Mouse (Mus musculus) liver, embryonic 14.5 days (tissue): ENCODE results near the gene Gpn1. TPM values are rescaled to one million over a fixed set of nuclear protein-coding genes. Genes with fewer than 3 reads are reported as not detected.
A peak's percentile ranks its signal among the peaks of the same experiment; 100 is the strongest.

Experiments used
- ATAC-seq: fragments of 200-750 bp; cut with Nextera tagmentation; 2 replicates; pipeline ENCODE4 v1.8.0; 2017; ENCODE audit warnings: moderate number of reproducible peaks, mild to moderate bottlenecking, moderate library complexity; ENCODE audit not compliant: insufficient read depth
- DNase-seq, 3 experiments: peaks; one replicate each; pipeline ENCODE4 v3.0.0-alpha.2; 2012 to 2013; ENCODE audit warnings: low read depth in 3 of 3, low spot score in 3 of 3
- H3K27ac ChIP-seq: fragments of 300-500 bp; sonication (generic); 2 replicates; pipeline ENCODE4 v1.5.1; 2014; ENCODE audit warnings: moderate library complexity, mild to moderate bottlenecking, control low read depth, inconsistent platforms
- H3K27me3 ChIP-seq: fragments of 300-500 bp; sonication (generic); 2 replicates; pipeline ENCODE4 v1.6.1; 2014; ENCODE audit warnings: mild to moderate bottlenecking, low read length, moderate library complexity; ENCODE audit not compliant: control insufficient read depth, insufficient read depth
- H3K36me3 ChIP-seq: fragments of 300-500 bp; sonication (generic); replicated peaks from 2 replicates; pipeline ENCODE4 v1.6.1; 2014; ENCODE audit warnings: low read depth; ENCODE audit not compliant: control insufficient read depth, insufficient read depth
- H3K4me1 ChIP-seq, 2 experiments: fragments of 200-500 bp in 1 of 2; fragments of 300-500 bp in 1 of 2; sonication (generic) in 1 of 2; replicated peaks; 2 replicates each; pipeline ENCODE4 v1.6.1; 2012 to 2014; ENCODE audit warnings: antibody characterized with exemption in 1 of 2, inconsistent platforms in 1 of 2, low read length in 1 of 2; ENCODE audit not compliant: control insufficient read depth in 2 of 2, insufficient read depth in 2 of 2
- H3K4me2 ChIP-seq: fragments of 300-500 bp; sonication (generic); 2 replicates; pipeline ENCODE4 v1.6.1; 2014; ENCODE audit warnings: low read depth, mild to moderate bottlenecking, control low read depth, moderate library complexity
- H3K4me3 ChIP-seq, 2 experiments: fragments of 200-500 bp in 1 of 2; fragments of 300-500 bp in 1 of 2; sonication (generic) in 1 of 2; 2 replicates each; pipeline ENCODE4 v1.5.1; 2012 to 2014; ENCODE audit warnings: low read depth in 2 of 2, low read length in 2 of 2, mild to moderate bottlenecking in 2 of 2, control low read depth in 1 of 2, inconsistent platforms in 1 of 2, moderate library complexity in 1 of 2; ENCODE audit not compliant: insufficient read depth in 1 of 2
- H3K9ac ChIP-seq: fragments of 300-500 bp; sonication (generic); replicated peaks from 2 replicates; pipeline ENCODE4 v1.6.1; 2014; ENCODE audit warnings: mild to moderate bottlenecking, control low read depth, moderate library complexity
- H3K9me3 ChIP-seq: fragments of 300-500 bp; sonication (generic); 2 replicates; pipeline ENCODE4 v1.6.1; 2016; ENCODE audit warnings: low read length, mixed read lengths; ENCODE audit not compliant: control insufficient read depth
- CTCF ChIP-seq: IDR thresholded peaks from 2 replicates; pipeline ENCODE4 v1.5.1; 2016; ENCODE audit warnings: antibody characterized with exemption, low read depth, control low read depth
- EP300 ChIP-seq: IDR thresholded peaks from 2 replicates; pipeline ENCODE4 v1.6.1; 2016; ENCODE audit warnings: antibody characterized with exemption, low read depth
- WGBS: fragments of 180-500 bp; shearing (Covaris S2); extraction: QIAGEN DNeasy Blood & Tissue Kit; methylation state at CpG from one replicate; pipeline ENCODE4 v1.1.7; 2014; ENCODE audit not compliant: insufficient replicate concordance; 5-methylcytosine and 5-hydroxymethylcytosine counted together
- polyA plus RNA-seq, 2 experiments: library from polyadenylated mRNA; depleted of rRNA in 1 of 2; stranded (reverse) in 1 of 2; unstranded in 1 of 2; fragments of >200 nt; fragmentation: Nextera tagmentation in 1 of 2; extraction: Ambion mirVana in 1 of 2; gene quantifications; 2 replicates each; pipeline versions ENCODE4 v1.2.1 to v1.2.3; 2012 to 2014

The Gpn1 gene
- polyA plus RNA-seq (2012; rRNA removed) = 5.9 and 7.3 TPM in 2 replicates
- 16.8 and 17.0 TPM in 2 replicates for polyA plus RNA-seq (2014; fragmentation: Nextera tagmentation; extraction: Ambion mirVana)

DNA sequence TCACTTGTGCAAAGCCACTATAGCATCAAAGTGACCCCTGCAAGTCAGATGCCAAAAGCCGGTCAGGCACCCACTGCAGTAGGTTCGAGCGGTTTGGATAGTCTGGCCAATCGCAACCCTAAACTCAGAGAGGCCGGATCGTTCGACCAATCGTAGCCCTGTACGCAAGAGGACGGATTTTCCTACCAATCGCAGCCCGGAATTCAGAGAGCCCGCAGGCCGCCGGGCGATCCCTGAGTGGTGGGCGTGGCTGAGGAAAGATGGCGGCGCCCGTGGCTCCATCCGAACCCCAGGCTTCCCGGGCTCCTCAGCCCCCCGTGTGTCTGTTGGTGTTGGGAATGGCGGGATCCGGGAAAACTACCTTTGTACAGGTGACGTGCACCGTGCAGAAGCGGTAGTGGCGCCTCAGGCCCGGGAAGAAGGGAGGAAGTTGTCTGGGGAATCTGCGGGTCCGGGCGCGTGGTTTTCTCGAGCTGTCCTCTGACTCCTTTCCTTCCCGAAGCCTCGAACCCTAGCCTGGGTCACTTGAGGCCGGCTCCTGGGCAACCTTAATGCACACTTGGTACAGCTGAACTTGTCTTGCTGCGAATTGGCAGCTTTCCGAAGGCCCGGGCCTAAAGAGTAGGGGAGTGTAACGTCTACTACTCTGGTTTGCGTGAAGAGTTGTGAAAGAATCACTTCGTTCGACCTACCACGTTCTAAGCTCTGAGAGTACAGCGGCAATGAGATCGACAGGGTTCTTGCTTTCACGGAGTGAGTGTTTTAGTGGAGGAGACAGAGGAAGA is at the start of gene Gpn1:
Gpn1 (plus strand) TSS at position 229 of the 785 bp plus-strand sequence.
- peak within 1 kb of the TSS; percentile 76 for H3K9ac ChIP-seq
- peaks cover 3 to 14% of the 10 kb centered on the region in 2 experiments; a peak in 3 of 4 replicates for H3K4me1 ChIP-seq
- TF ChIP-seq EP300 = no peak
- TF ChIP-seq CTCF = no peak
- H3K4me3 ChIP-seq = peak within 1 kb of the TSS; percentile 91 to 99
- peak within 1 kb of the TSS; percentile 90 for H3K4me2 ChIP-seq
- H3K27ac ChIP-seq = no peak within 1 kb of the TSS
- no peaks in the 10 kb centered on the region for H3K27me3 ChIP-seq
- no peaks in the 10 kb centered on the region for H3K9me3 ChIP-seq
- H3K36me3 ChIP-seq = peaks cover 4% of the 10 kb centered on the region
- DNase-seq (peak; percentile 81 to 84 (median 83)), ATAC-seq (peak; percentile 99)
- WGBS = 1% methylated on average over 49 of the region's 49 CpGs

- H3K4me1 ChIP-seq = peaks cover 0 to 10% of the 10 kb centered on the region in 2 experiments; a peak in 3 of 4 replicates
- no peaks in the 10 kb centered on the region for H3K27me3 ChIP-seq
- TF ChIP-seq EP300 = no peak
- no peak for TF ChIP-seq CTCF
- WGBS = 33% methylated on average over 2 of the region's 2 CpGs
- H3K9ac ChIP-seq = no peak overlapping the region; the same call in 1 of the 2 replicates
- H3K27ac ChIP-seq = no peak overlapping the region
- H3K36me3 ChIP-seq = no peaks in the 10 kb centered on the region
- no peak overlapping the region for H3K4me3 ChIP-seq
- H3K4me2 ChIP-seq = no peak overlapping the region
- H3K9me3 ChIP-seq = no peaks in the 10 kb centered on the region
- DNase-seq (no peak), ATAC-seq (no peak)
These were observed 43.2 kb upstream of the Gpn1 start for GRCm38 (mm10) chr5:31451336-31451735.

DNA sequence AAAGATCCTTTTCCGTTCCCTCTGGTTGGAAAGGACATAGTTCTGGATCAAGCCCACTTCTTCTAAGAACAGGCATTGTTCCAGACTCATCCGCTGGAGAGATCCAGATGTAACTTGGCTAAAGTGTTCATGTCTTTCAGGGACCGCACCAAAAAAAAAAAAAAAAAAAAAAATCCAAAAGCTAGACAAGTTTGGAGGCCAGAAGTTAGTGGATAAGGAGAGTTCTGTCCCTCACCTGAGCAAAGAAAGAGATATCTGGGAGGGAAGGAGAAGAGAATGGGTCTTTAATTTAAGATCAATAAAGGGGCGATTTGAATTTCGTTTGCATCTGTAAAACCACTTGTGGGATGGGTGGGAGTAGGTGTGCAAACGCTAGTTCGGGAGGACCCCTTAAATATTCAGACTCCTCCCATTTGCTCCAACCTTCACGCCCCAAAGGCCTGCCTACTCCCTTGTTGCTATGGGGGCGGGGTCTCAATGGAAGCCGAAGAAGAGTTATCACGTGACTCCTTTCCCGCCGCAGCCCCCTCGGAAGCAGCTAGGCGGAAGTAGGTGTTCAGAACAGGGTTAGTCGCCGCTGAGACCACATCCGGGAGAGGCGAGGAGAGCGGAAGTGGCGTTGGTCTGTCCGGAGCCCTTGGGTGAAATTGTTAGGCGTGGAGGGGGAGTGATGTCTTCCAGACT is 42.5 kb upstream of the Gpn1 start, which contains the start of gene Zfp512:
Zfp512 (plus strand) TSS at position 554 of the 684 bp plus-strand sequence.
- H3K27me3 ChIP-seq = no peaks in the 10 kb centered on the region
- peak within 1 kb of the TSS; percentile 73 for H3K9ac ChIP-seq
- TF ChIP-seq CTCF (no peak; the same call in 1 of the 2 replicates), EP300 (no peak)
- peak within 1 kb of the TSS; percentile 50 for H3K27ac ChIP-seq
- H3K4me3 ChIP-seq = peak within 1 kb of the TSS; percentile 67 to 91
- DNase-seq (peak; percentile 91 to 92 (median 92)), ATAC-seq (peak; percentile 98)
- no peaks in the 10 kb centered on the region for H3K36me3 ChIP-seq
- H3K4me2 ChIP-seq = peak within 1 kb of the TSS; percentile 81
- H3K4me1 ChIP-seq = peaks cover 0 to 10% of the 10 kb centered on the region in 2 experiments; a peak in 3 of 4 replicates
- no peaks in the 10 kb centered on the region for H3K9me3 ChIP-seq
- WGBS = 8% methylated on average over 23 of the region's 23 CpGs

GRCm38 (mm10) chr5:31452562-31452878 is 42.0 kb upstream of the Gpn1 start:
- Histone ChIP-seq H3K4me3 (peak overlapping the region; percentile 67 to 91), H3K27ac (peak overlapping the region; percentile 50), H3K9me3 (no peaks in the 10 kb centered on the region), H3K27me3 (no peaks in the 10 kb centered on the region), H3K36me3 (no peaks in the 10 kb centered on the region), H3K4me1 (peaks cover 0 to 10% of the 10 kb centered on the region in 2 experiments; a peak in 3 of 4 replicates), H3K4me2 (peak overlapping the region; percentile 81), H3K9ac (peak overlapping the region; percentile 73)
- peak; percentile 50 for ATAC-seq
- DNase-seq = no peak
- 0% methylated on average over 11 of the region's 11 CpGs for WGBS
- TF ChIP-seq EP300 = no peak
- no peak for TF ChIP-seq CTCF
